Mouse (Mus musculus) C2C12 (cell line): ENCODE data around the gene Ldlrad1.

Experiments used
- CTCF ChIP-seq: IDR thresholded peaks from one replicate; pipeline ENCODE4 v1.5.1; 2011; ENCODE audit not compliant: control insufficient read depth, insufficient read depth, insufficient read length
- MAX ChIP-seq: IDR thresholded peaks from one replicate; pipeline ENCODE4 v1.6.1; 2011; ENCODE audit warnings: mild to moderate bottlenecking, control low read depth
- MYOD1 ChIP-seq: IDR thresholded peaks from one replicate; pipeline ENCODE4 v1.6.1; 2011; ENCODE audit warnings: low read depth; ENCODE audit not compliant: control insufficient read depth, insufficient read length
- MYOG ChIP-seq: IDR thresholded peaks from one replicate; pipeline ENCODE4 v1.6.1; 2011; ENCODE audit not compliant: control insufficient read depth, insufficient read length; ENCODE audit errors: extremely low read depth
- USF1 ChIP-seq: IDR thresholded peaks from one replicate; pipeline ENCODE4 v1.6.1; 2011; ENCODE audit warnings: low read depth, mild to moderate bottlenecking, control low read depth, moderate library complexity

GRCm38 (mm10) chr4:107210483-107211097 is 1.6 kb downstream of the Ldlrad1 start:
- TF ChIP-seq CTCF: no peak
- TF ChIP-seq USF1: no peak
- TF ChIP-seq MAX: no peak
- TF ChIP-seq MYOG: no peak
- TF ChIP-seq MYOD1: no peak
